ENCODE assay signal across 30 mouse cellular contexts in the genomic region with DNA sequence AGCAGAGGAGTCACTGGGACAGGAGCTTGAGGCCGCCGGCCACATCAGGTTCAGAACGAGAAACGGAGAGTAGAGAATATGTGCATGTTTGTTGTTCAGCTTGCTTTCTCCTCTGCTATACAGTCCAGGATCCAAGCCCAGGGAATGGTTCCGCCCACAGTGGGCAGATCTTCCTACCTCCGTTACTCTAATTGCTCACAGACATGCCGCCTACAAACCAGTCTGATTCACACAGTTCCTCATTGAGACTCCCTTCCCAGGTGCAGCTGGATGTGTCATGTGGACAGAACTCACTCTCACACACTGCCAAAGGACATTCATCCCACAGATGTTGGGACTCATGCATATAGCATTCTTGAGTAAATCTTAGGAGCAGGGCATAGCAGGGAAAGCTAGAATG. TPM values are rescaled to one million over a fixed set of nuclear protein-coding genes. Genes with fewer than 3 reads are reported as not detected.
DNase-seq lines count a peak whose midpoint lies in the region; ATAC-seq and TF ChIP-seq lines count a peak whose summit lies in the region.
"Had no signal": no experiment of that assay in that cellular context is flagged by ENCODE, and none has a peak within 500 bp of the region (broad histone marks: within the 10 kb centered on the region; RNA-seq: fewer than 3 reads in every experiment).

No protein-coding gene starts in this region.

- peak overlapping the region; percentile 69; the same call in 1 of the 2 replicates for H3K27ac ChIP-seq in forebrain, embryonic 10.5 days
- H3K27ac ChIP-seq in forebrain, postnatal 0 days (ENCODE audit: low read depth, low read length): no peak overlapping the region
- H3K27ac ChIP-seq in limb, embryonic 11.5 days (replicated peaks; ENCODE audit: low read depth, low read length): 0 out of 2 replicates have a peak overlapping the region, but pooled peaks have one; percentile 25
- H3K27ac ChIP-seq: forebrain, embryonic 13.5 days; hindbrain, embryonic 12.5 days; liver, embryonic 13.5 days; midbrain, embryonic 13.5 days had no signal

- no peak overlapping the region for H3K4me3 ChIP-seq in forebrain, embryonic 10.5 days
- no peak overlapping the region for H3K4me3 ChIP-seq in forebrain, postnatal 0 days (ENCODE audit: low read depth, low read length)
- no peak overlapping the region for H3K4me3 ChIP-seq in limb, embryonic 11.5 days (ENCODE audit: low read depth, low read length)
- H3K4me3 ChIP-seq: embryonic facial prominence, embryonic 12.5 days; erythroblast, embryonic 14.5 days; forebrain, embryonic 13.5 days; heart, embryonic 13.5 days; hindbrain, embryonic 12.5 days; liver, embryonic 13.5 days; megakaryocyte, embryonic 14.5 days; midbrain, embryonic 13.5 days had no signal

- H3K9ac ChIP-seq in forebrain, postnatal 0 days: no peak overlapping the region
- H3K9ac ChIP-seq in limb, embryonic 11.5 days (ENCODE audit: low read length): no peak overlapping the region
- H3K9ac ChIP-seq: embryonic facial prominence, embryonic 12.5 days; forebrain, embryonic 13.5 days; heart, embryonic 13.5 days; hindbrain, embryonic 12.5 days; liver, embryonic 13.5 days; midbrain, embryonic 13.5 days had no signal

- peaks cover 88% of the 10 kb centered on the region for H3K4me1 ChIP-seq in forebrain, embryonic 10.5 days
- H3K4me1 ChIP-seq in forebrain, postnatal 0 days (ENCODE audit: insufficient read depth): peaks cover 7% of the 10 kb centered on the region; the same call in 1 of the 2 replicates
- H3K4me1 ChIP-seq in limb, embryonic 11.5 days (ENCODE audit: control insufficient read depth, insufficient read depth, low read length): peaks cover 58% of the 10 kb centered on the region

- H3K9me3 ChIP-seq in forebrain, embryonic 10.5 days: no peaks in the 10 kb centered on the region
- no peaks in the 10 kb centered on the region for H3K9me3 ChIP-seq in forebrain, postnatal 0 days (ENCODE audit: low read length)
- no peaks in the 10 kb centered on the region for H3K9me3 ChIP-seq in limb, embryonic 11.5 days (ENCODE audit: control insufficient read depth, low read length)
- H3K9me3 ChIP-seq: embryonic facial prominence, embryonic 12.5 days; forebrain, embryonic 13.5 days; heart, embryonic 13.5 days; hindbrain, embryonic 12.5 days; liver, embryonic 13.5 days; megakaryocyte, embryonic 14.5 days had no signal

- no peaks in the 10 kb centered on the region for H3K27me3 ChIP-seq in forebrain, embryonic 10.5 days (ENCODE audit: poor library complexity, severe bottlenecking)
- no peaks in the 10 kb centered on the region for H3K27me3 ChIP-seq in forebrain, postnatal 0 days (ENCODE audit: insufficient read depth, low read length)
- no peaks in the 10 kb centered on the region for H3K27me3 ChIP-seq in limb, embryonic 11.5 days (ENCODE audit: control insufficient read depth, insufficient read depth, low read length)
- H3K27me3 ChIP-seq: embryonic facial prominence, embryonic 12.5 days; forebrain, embryonic 13.5 days; heart, embryonic 13.5 days; hindbrain, embryonic 12.5 days; liver, embryonic 13.5 days; megakaryocyte, embryonic 14.5 days had no signal

- 92% methylated on average over 7 of the region's 7 CpGs for WGBS in forebrain, embryonic 10.5 days
- WGBS in forebrain, postnatal 0 days: 96% methylated on average over 7 of the region's 7 CpGs
- WGBS in limb, embryonic 11.5 days: 91% methylated on average over 7 of the region's 7 CpGs

- no peak for DNase-seq in forebrain, embryonic 10.5 days (ENCODE audit: extremely low spot score, low spot score)
- DNase-seq in forebrain, postnatal 0 days: no peak
- peak; percentile 56 for DNase-seq in layer of hippocampus, adult 9-11 months
- DNase-seq in layer of hippocampus, postnatal 14 days (ENCODE audit: low spot score in 2 of 2): no peak
- DNase-seq in brain, adult 2 months (ENCODE audit: low read depth, low spot score): peak; percentile 76
- DNase-seq in limb, embryonic 11.5 days (ENCODE audit: low spot score): no peak
- no peak for DNase-seq in ovary, adult 18-20 months (ENCODE audit: low spot score)
- no peak for DNase-seq in adrenal gland, adult 2 months
- DNase-seq: adrenal gland, adult 8-10 months; cerebellum, adult 8-10 months; cerebellum, postnatal 25 days; heart, postnatal 10 days; kidney, adult 8-10 months; kidney, postnatal 10 days; left cerebral cortex, postnatal 4 days; liver, embryonic 13.5 days; lung, postnatal 4 days; retina, postnatal 1 day; spleen, adult 18-20 months; thymus, postnatal 14 days had no signal

- ATAC-seq in forebrain, postnatal 0 days: no peak
- no peak for ATAC-seq in limb, embryonic 11.5 days (ENCODE audit: insufficient number of reproducible peaks, low FRiP score, low TSS enrichment, low read depth)
- ATAC-seq: activated CD4-positive, CD25-positive, alpha-beta regulatory T cell, adult 4 months; forebrain, embryonic 13.5 days; intestine, embryonic 16.5 days; midbrain, embryonic 13.5 days had no signal

- no peak overlapping the region for H3K4me2 ChIP-seq in forebrain, postnatal 0 days (ENCODE audit: low read depth)
- no peak overlapping the region for H3K4me2 ChIP-seq in limb, embryonic 11.5 days (ENCODE audit: low read depth, severe bottlenecking)
- H3K4me2 ChIP-seq: embryonic facial prominence, embryonic 12.5 days; forebrain, embryonic 13.5 days; heart, embryonic 13.5 days; hindbrain, embryonic 12.5 days; liver, embryonic 13.5 days; midbrain, embryonic 13.5 days had no signal

- H3K36me3 ChIP-seq in forebrain, embryonic 10.5 days (replicated peaks): peaks cover 7% of the 10 kb centered on the region; the same call in 1 of the 2 replicates
- no peaks in the 10 kb centered on the region for H3K36me3 ChIP-seq in forebrain, postnatal 0 days (ENCODE audit: insufficient read depth)
- no peaks in the 10 kb centered on the region for H3K36me3 ChIP-seq in limb, embryonic 11.5 days (ENCODE audit: control insufficient read depth, insufficient read depth, low read length)
- H3K36me3 ChIP-seq: embryonic facial prominence, embryonic 12.5 days; hindbrain, embryonic 12.5 days; liver, embryonic 13.5 days; midbrain, embryonic 13.5 days had no signal

- TF ChIP-seq CTCF in forebrain, postnatal 0 days (IDR thresholded peaks at IDR 0.05; ENCODE audit: low read depth): no peak

RNA-seq across cellular contexts. Expression of a gene that starts 51.2 kb away (rescaled TPM):
- 7.2 and 7.3 TPM in 2 replicates for polyA plus RNA-seq in forebrain, embryonic 10.5 days (2016; fragmentation: Nextera tagmentation; extraction: Ambion mirVana)
- 7.8 and 7.9 TPM in 2 replicates for total RNA-seq in forebrain, postnatal 0 days (2014; rRNA removed)
- polyA plus RNA-seq in forebrain, postnatal 0 days (2015; fragmentation: Nextera tagmentation; extraction: Ambion mirVana): 1.9 and 4.6 TPM in 2 replicates
- 10 to 100 TPM; 19.7 to 20.4 TPM for total RNA-seq in layer of hippocampus, postnatal 14 days (2021)
- 13.6 and 13.9 TPM in 2 replicates for polyA plus RNA-seq in limb, embryonic 11.5 days (2014; fragmentation: Nextera tagmentation; extraction: Ambion mirVana)
- total RNA-seq in adrenal gland, adult 2 months (2021): 10 to 100 TPM; 28.0 to 33.1 TPM
- 19.8 and 21.0 TPM in 2 replicates for polyA plus RNA-seq in adrenal gland, adult 2 months (2012; rRNA removed)
- total RNA-seq: CH12.LX had no signal

Comparison
In these comparisons a context has a peak if more than half of its experiments do, and no peak if none do; other contexts are left out.
1. DNase-seq: peak in layer of hippocampus, adult 9-11 months (single experiment) and brain, adult 2 months (single experiment); none in forebrain, embryonic 10.5 days (single experiment), forebrain, postnatal 0 days (single experiment), layer of hippocampus, postnatal 14 days (0 of 2), limb, embryonic 11.5 days (single experiment), ovary, adult 18-20 months (single experiment) and adrenal gland, adult 2 months (single experiment).